Mouse (Mus musculus) embryonic facial prominence, embryonic 10.5 days (tissue): ENCODE data around the gene Neurl4. TPM values are rescaled to one million over a fixed set of nuclear protein-coding genes. Genes with fewer than 3 reads are reported as not detected.
"Not testable (repeated sequence)": the region's sequence is repeated elsewhere in the genome, so short reads cannot be mapped to it uniquely, and the experiment has no call there.

Experiments used
- DNase-seq: peaks from one replicate; pipeline ENCODE4 v3.0.0-alpha.2; 2017; ENCODE audit warnings: low spot score
- H3K27ac ChIP-seq: fragments of 300-500 bp; sonication (generic); replicated peaks from 2 replicates; pipeline ENCODE4 v1.5.1; 2016; ENCODE audit warnings: mild to moderate bottlenecking
- H3K27me3 ChIP-seq: fragments of 300-500 bp; sonication (generic); replicated peaks from 2 replicates; pipeline ENCODE4 v1.6.1; 2016; ENCODE audit warnings: low read depth, mild to moderate bottlenecking; ENCODE audit not compliant: poor library complexity, severe bottlenecking
- H3K36me3 ChIP-seq: fragments of 300-500 bp; sonication (generic); replicated peaks from 2 replicates; pipeline ENCODE4 v1.6.1; 2016; ENCODE audit warnings: mild to moderate bottlenecking, moderate library complexity
- H3K4me1 ChIP-seq: fragments of 300-500 bp; sonication (generic); 2 replicates; pipeline ENCODE4 v1.6.1; 2016
- H3K4me3 ChIP-seq: fragments of 300-500 bp; sonication (generic); 2 replicates; pipeline ENCODE4 v1.5.1; 2016; ENCODE audit warnings: mild to moderate bottlenecking, moderate library complexity
- H3K9me3 ChIP-seq: fragments of 300-500 bp; sonication (generic); 2 replicates; pipeline ENCODE4 v1.6.1; 2016; ENCODE audit warnings: mild to moderate bottlenecking
- WGBS: fragments of 180-500 bp; shearing (Covaris S2); methylation state at CpG from one replicate; pipeline ENCODE4 v1.1.7; 2016; 5-methylcytosine and 5-hydroxymethylcytosine counted together
- polyA plus RNA-seq: library from polyadenylated mRNA; unstranded; fragments of >200 nt; fragmentation: Nextera tagmentation; extraction: Ambion mirVana; gene quantifications from 2 replicates; pipeline ENCODE4 v1.2.1, GENCODE M21; 2016

The Neurl4 gene
- polyA plus RNA-seq, 1 experiment from 2014 or later: 11.1 TPM

DNA sequence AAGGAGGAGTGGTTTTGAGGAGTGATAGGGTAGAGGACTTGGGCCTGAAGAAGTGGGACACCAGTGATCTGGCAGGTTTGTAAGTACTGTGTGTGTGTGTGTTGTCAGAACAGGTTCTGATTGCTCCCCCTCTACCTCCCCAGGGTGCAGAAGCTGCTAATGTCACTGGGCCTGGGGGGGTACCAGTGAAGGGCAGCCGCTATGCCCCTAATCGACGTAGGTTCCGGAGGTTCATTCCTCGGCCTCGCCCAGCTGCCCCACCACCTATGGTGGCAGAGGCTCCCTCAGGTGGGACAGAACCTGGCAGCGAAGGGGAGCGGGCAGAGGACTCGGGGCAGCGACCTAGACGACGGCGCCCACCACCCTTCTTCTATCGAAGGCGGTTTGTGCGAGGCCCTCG lies 38.9 kb downstream of the Neurl4 start:
- Histone ChIP-seq H3K27ac (no peak overlapping the region), H3K36me3 (peaks cover 33% of the 10 kb centered on the region), H3K4me1 (peaks cover 45% of the 10 kb centered on the region), H3K4me3 (no peak overlapping the region), H3K9me3 (no peaks in the 10 kb centered on the region), H3K27me3 (peaks cover 56% of the 10 kb centered on the region)
- WGBS: 90% methylated on average over 17 of the region's 17 CpGs
- no peak for DNase-seq

DNA sequence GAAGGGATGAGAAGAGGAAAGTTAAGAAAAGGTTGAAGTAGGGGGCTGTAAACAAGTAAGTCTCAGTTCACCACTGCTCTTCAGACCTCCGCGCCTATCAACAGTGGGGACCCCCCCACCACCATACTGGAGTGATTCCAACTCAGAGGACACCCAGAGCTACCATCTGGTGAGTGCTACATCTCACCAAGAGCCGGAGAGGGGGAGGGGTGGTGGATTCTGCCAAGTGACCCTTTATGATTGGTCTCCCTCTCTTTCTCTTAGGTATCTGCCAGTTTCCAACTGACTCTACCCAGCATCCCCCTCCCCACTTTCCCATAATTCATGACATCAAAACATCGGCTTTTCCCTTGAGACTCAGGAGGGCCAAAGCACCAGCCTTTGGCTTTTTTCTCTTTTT lies 40.1 kb downstream of the Neurl4 start:
- DNase-seq: no peak
- Histone ChIP-seq H3K9me3 (no peaks in the 10 kb centered on the region), H3K4me1 (peaks cover 36% of the 10 kb centered on the region), H3K4me3 (no peak overlapping the region), H3K36me3 (peaks cover 46% of the 10 kb centered on the region), H3K27ac (no peak overlapping the region), H3K27me3 (peaks cover 45% of the 10 kb centered on the region)
- WGBS: 84% methylated on average over 4 of the region's 4 CpGs

DNA sequence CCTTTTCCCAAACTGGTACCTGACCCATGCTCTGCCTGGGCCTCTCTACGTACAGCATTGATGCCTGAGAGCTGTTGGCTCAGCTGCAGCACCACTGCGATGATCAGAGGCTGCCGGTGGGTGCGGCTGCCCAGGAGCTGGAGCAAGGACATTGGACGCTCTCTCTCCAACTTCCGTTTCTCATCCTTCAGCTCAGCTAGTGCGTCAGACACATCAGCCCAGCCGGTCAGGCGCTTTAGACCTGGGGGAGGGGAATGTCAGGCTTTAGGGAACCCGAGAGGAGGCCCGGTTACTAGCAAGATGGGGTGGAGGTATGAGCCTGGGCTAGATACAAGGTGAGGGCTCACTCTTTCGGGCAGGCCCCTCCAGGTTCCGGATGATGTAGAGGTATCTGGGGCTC lies 44.3 kb downstream of the Neurl4 start:
- no peaks in the 10 kb centered on the region for H3K9me3 ChIP-seq
- peaks cover 52% of the 10 kb centered on the region for H3K36me3 ChIP-seq
- H3K27ac ChIP-seq: no peak overlapping the region; the same call in 1 of the 2 replicates
- DNase-seq: no peak
- peaks cover 4% of the 10 kb centered on the region; the same call in 1 of the 2 replicates for H3K27me3 ChIP-seq
- peaks cover 34% of the 10 kb centered on the region for H3K4me1 ChIP-seq
- WGBS: 80% methylated on average over 13 of the region's 13 CpGs
- H3K4me3 ChIP-seq: peak overlapping the region; percentile 62; the same call in 1 of the 2 replicates

DNA sequence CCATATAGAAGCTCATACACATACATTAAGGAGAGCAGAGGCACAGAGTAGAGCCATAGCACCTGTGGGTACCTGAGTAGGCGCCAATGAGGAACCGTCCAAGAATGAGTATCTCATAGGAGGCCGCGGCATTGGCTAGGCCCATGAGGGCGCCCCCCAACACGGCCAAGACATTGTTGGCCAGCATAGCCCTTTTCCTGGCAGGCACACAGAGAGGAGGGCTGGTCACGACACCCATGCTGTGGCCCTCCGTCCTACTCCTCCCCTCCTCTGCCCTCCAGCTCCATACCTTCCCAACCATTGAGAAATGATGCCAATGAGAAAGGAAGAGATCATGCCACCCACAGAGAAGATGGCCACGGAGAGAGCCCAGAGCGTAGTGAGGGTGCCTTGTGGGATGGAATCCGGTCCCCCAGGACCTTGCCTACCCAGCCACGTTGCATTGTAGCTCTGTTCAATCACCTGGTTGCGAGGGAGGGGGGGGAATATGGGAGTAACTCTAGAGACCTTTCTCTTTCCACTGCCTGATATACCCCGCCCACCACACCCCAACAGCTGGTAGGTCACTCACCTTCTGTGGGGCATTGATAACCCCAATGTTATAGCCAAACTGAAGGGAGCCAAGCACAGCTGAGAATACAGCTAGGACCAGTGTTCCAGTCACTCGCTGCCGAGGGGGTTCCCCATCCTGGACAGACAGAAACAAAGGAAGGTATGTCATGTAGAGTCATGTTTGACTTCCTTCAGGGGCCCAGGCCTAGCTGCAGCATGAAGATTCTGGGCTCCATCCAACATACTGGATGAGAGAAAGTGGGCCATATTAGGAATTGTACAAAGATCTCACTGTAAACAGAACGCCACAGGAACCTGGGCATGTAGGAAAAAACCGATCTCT lies 45.4 kb downstream of the Neurl4 start:
- Histone ChIP-seq H3K4me1 (peaks cover 34% of the 10 kb centered on the region), H3K36me3 (peaks cover 52% of the 10 kb centered on the region), H3K27ac (peak overlapping the region; percentile 57; the same call in 1 of the 2 replicates), H3K9me3 (no peaks in the 10 kb centered on the region), H3K27me3 (peaks cover 3% of the 10 kb centered on the region; the same call in 1 of the 2 replicates), H3K4me3 (peak overlapping the region; percentile 62)
- DNase-seq: no peak
- 92% methylated on average over 18 of the region's 18 CpGs for WGBS

DNA sequence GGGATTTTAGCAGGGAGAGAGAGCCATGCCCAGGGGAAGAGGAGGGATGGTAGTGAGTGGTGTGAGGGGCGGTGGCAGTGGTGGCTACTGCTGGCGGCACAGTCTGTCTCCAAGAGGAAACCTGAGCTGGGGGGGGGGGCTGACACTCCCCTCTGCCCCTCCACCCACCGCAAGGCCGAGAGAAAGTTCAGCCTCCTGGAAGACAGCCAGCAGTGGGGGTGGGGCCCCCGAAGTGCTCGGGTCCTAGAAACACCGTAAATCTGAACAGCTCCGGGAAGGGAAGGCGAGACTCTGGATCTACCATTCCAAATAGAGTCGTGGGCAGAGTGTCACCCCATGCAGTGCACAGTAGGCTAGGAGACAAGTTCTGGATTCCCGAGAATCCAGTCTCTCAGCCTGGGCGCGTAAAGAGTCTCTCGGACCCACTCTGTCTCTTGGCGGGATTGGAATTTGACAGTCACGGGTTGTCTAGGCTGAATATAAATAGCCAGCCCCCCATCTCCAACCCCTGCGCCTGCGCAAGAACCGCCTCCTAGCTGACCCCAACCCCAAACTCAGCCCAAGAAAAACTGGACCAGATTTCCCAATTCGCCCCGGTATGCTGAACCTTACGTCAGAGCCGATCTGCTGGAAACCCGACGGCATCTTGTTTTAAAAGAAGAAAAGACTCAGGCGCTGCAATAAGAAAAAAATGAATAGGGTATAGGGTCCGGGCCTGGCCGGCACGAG lies 46.6 kb downstream of the Neurl4 start:
- peak overlapping the region; percentile 95 for H3K27ac ChIP-seq
- H3K9me3 ChIP-seq: no peaks in the 10 kb centered on the region
- H3K36me3 ChIP-seq: peaks cover 41% of the 10 kb centered on the region
- peak; percentile 78 for DNase-seq
- peaks cover 9% of the 10 kb centered on the region; the same call in 1 of the 2 replicates for H3K27me3 ChIP-seq
- H3K4me1 ChIP-seq: peaks cover 34% of the 10 kb centered on the region
- H3K4me3 ChIP-seq: peak overlapping the region; percentile 62
- WGBS: 3% methylated on average over 29 of the region's 29 CpGs

DNA sequence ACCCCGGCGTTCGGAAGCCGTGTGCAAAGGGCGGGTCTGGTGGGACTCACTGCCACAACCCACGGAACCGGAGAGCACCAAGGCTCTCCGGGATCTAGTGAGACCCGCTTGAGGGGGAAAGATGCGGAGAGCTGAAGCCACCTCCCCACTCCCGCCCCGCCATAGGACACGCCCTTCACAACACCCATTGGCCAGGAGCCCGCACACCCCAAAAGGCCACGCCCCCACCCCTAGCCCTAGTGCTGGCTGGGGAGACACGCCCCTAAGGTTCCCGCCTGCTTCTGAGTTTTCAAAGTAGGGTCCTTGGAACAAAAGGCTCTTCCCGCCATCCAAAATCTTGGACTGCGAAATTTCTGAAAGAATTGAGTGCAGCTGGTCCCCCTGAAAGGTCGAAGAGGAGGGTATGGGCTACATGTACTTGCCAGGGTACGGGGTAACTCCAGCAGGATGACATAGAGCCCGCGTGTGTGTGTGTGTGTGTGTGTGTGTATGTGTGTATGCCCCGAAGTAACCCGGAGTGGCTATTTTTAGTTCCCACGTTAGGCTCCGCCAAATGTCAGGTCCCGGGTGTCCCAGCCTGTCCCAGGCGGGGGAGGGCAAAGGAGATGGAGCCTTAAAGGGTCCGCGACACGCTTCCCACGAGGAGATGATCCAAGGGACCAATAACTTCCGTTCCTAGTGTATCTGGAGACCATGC lies 47.3 kb downstream of the Neurl4 start, which contains the start of gene Slc2a4:
TSS of gene Slc2a4 (minus strand) at position 123 of the 697 bp plus-strand sequence.
- Histone ChIP-seq H3K4me3 (peak within 1 kb of the TSS; percentile 62), H3K36me3 (peaks cover 33% of the 10 kb centered on the region), H3K4me1 (peaks cover 34% of the 10 kb centered on the region), H3K27me3 (peaks cover 10% of the 10 kb centered on the region; the same call in 1 of the 2 replicates), H3K27ac (peak within 1 kb of the TSS; percentile 95), H3K9me3 (no peaks in the 10 kb centered on the region)
- peak; percentile 99 for DNase-seq
- WGBS: under 1% methylated on average over 34 of the region's 34 CpGs

DNA sequence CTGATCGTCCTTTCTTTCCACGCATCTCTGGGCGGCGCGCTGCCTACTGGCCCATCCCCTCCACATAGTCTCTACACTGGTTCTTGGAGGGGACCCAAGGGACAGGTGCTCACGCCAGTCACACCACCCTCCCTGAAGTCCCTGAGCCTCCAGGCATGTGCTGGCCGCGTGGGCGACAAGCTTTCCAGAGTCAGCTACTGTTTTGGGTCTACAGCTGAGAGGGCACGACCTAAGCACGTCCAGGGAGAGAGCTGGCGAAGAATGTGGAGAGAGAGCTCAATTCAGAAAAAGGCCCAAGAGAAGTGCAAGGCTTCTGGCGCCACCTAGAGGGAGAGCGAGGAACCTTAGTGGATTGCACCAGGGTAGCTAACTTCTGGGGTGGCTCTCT lies 47.9 kb downstream of the Neurl4 start:
- Histone ChIP-seq H3K27ac (peak overlapping the region; percentile 95), H3K4me3 (peak overlapping the region; percentile 62), H3K4me1 (peaks cover 34% of the 10 kb centered on the region), H3K9me3 (no peaks in the 10 kb centered on the region), H3K27me3 (peaks cover 10% of the 10 kb centered on the region; the same call in 1 of the 2 replicates), H3K36me3 (peaks cover 28% of the 10 kb centered on the region)
- 1% methylated on average over 14 of the region's 14 CpGs for WGBS
- peak; percentile 91 for DNase-seq

DNA sequence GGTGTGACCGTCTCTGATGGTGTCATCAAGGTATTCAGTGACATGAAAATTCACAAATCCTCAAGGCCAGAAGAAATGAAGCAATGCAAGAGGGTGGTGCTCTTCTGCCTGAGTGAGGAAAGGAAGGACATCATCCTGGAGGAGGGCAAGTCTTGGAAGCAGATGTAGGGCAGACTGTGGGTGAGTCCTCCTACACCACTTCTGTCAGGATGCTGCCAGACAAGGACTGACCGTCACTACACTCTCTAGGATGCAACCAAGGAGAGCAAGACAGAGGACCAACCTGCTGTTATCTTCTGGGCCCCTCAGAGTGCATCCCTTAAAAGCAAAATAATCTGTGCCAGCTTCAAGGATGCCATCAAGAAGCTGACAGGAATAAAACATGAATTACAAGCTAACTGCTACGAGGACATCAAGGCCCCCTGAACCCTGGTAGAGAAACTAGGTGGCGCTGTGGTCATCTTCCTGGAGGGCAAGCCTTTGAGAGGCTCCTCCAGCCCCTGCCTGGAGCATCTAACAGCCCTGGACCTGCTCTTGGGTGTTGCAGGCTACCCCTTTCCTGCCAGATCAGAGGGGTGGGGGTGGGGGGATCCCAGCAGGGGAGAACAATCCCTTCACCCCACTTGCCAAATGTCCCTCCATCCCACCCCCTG lies 50.1 kb downstream of the Neurl4 start:
- WGBS: 43% methylated on average over 4 of the region's 4 CpGs
- DNase-seq: no peak
- no peak overlapping the region for H3K4me3 ChIP-seq

DNA sequence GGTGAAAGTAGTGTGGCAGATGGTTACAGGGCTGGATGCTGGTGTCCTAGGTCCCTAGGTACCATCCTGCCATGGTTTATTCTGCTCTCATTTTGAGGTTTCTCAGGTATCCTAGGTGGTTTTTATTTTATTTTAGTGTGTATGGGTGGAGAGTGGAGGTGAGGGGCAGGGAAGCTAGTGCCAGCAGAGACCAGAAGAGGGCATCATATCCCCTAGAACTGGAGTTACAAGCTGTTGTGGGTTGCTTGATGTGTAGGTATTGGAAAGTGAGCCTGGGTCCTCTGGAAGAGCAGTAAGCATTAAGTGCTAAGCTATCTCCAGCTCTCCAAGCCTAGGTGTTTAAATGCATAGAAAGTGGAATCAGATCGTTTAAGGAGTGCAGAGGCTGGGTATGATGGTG lies 51.4 kb downstream of the Neurl4 start:
- 49% methylated on average over 1 of the region's 1 CpGs for WGBS
- Histone ChIP-seq H3K4me3 (no peak overlapping the region), H3K9me3 (no peaks in the 10 kb centered on the region), H3K27ac (no peak overlapping the region), H3K36me3 (no peaks in the 10 kb centered on the region), H3K4me1 (peaks cover 19% of the 10 kb centered on the region), H3K27me3 (peaks cover 10% of the 10 kb centered on the region)
- DNase-seq: no peak

More for the DNA sequence above, 50.1 kb downstream of the Neurl4 start:
- Histone ChIP-seq H3K4me1 (peaks cover 32% of the 10 kb centered on the region), H3K27ac (no peak overlapping the region), H3K9me3 (no peaks in the 10 kb centered on the region), H3K36me3 (peaks cover 6% of the 10 kb centered on the region), H3K27me3 (peaks cover 10% of the 10 kb centered on the region)

DNA sequence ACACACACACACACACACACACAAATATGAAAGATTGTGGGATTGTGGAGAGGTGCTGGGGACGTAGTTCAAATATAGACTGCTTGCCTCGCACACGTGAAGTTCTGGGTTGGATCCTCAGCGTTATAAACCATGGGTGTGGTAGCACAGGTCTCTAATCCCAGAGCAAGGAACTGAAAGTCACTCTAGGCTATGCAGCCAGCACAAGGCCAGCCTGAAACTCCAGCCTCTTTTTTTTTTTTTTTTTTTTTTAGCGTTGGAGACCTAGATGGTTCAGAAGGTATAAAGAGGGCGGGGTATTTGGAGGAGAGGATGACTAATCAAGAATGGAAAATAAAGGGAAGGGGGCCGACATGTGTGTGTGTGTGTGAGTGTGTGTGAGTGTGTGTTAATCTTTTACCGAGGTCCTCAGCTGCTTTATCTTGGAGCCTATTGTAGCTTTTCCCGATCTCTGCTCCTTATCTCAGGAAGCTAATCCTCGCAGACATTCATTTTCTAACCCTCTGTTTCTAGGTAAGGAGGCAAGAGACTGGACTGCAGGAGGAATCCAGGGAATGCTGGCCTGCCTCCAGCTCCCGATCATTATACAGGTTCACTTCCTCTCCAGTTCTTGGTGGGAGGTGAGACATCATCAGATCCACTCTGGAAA lies 52.5 kb downstream of the Neurl4 start:
- Histone ChIP-seq H3K36me3 (no peaks in the 10 kb centered on the region), H3K4me3 (no peak overlapping the region), H3K9me3 (no peaks in the 10 kb centered on the region), H3K4me1 (peaks cover 10% of the 10 kb centered on the region), H3K27ac (no peak overlapping the region), H3K27me3 (peaks cover 10% of the 10 kb centered on the region)
- WGBS: 76% methylated on average over 11 of the region's 11 CpGs
- no peak for DNase-seq

DNA sequence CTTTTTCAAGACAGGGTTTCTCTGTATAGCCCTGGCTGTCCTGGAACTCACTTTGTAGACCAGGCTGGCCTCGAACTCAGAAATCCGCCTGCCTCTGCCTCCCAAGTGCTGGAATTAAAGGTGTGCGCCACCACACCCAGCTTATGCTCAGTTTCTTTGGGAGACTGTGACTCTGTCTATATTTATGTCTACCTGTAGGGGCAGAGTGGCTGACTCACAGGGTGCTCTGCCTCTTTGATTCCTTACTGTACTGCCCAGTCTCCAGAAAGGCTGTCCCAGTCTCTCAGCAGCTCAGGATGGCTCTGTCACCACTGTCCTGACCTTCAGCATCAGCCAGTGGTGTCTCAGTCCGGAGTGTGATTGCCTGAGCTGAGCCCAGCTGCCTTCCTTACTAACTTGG lies 54.7 kb downstream of the Neurl4 start:
- H3K36me3 ChIP-seq, H3K4me3 ChIP-seq, H3K9me3 ChIP-seq, DNase-seq, H3K27me3 ChIP-seq, H3K4me1 ChIP-seq, H3K27ac ChIP-seq: not testable (repeated sequence)
- 80% methylated on average over 4 of the region's 4 CpGs for WGBS
